Mouse (Mus musculus): Measurements from ENCODE around the gene Gm13272.
"Not testable (repeated sequence)": the region's sequence is repeated elsewhere in the genome, so short reads cannot be mapped to it uniquely, and the experiment has no call there.

Gm13272 gene

DNA sequence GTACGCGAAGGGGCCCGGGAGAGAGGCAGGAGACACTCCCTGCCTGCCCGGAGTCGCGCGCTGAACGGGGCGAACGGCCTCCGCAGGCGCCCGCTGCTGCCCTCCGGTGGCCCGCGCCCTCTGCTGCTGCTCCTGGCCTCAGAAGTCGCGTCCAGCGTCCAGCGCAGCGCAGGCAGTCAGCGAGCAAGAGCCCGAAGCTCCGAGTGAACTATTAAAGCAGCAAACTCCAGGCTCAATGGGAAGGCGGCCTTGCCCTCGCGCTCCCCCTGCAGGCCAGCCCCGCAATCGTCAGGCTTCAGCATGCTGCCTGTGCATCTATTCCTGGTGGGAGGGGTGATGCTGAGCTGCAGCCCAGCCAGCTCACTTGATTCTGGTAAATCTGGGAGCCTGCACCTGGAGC, at the start of gene Gm13272:
Gene Gm13272 (plus strand): TSS at position 301 of the 400 bp plus-strand sequence.
- not testable (repeated sequence) for DNase-seq (ENCODE audit: low read depth, low spot score)

DNA sequence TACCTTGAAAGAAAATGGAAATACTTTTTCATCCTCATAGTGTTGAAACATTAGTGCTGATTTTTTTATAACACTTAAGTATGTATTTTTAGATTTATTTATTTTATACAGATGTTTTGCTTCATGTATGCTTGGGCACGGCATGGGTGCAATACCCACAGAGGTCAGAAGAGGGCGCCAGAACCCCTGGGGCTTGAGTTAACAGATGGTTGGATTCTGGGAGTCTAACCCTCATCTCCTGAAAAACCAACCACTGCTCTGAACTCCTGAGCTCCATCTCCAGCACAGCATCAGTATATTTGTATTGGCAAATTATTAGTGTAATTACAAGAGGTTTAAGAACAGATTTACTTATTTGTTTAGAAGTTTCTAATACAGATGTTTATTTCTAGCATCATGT, 41.2 kb upstream of the Gm13272 start:
- DNase-seq (ENCODE audit: low read depth, low spot score) = no peak

DNA sequence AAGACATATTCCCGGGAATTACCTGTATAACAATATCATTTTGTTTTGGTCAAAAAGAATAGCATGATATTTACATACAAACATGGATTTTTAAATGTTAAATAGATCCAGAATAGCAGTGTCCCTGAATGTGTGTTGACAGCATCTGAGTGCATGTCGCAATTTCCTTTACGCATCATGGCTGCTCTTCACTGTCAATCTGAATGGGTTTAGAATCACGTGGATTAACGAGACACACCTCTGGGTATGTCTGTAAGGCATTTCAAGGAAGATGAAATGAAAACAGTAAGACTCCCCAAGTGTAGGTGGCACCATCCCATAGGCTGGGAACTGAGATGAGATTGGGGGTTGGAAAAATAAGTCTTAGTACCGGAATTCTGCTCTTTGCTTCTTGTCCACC, 40.6 kb upstream of the Gm13272 start:
- DNase-seq (ENCODE audit: low read depth, low spot score) = no peak

DNA sequence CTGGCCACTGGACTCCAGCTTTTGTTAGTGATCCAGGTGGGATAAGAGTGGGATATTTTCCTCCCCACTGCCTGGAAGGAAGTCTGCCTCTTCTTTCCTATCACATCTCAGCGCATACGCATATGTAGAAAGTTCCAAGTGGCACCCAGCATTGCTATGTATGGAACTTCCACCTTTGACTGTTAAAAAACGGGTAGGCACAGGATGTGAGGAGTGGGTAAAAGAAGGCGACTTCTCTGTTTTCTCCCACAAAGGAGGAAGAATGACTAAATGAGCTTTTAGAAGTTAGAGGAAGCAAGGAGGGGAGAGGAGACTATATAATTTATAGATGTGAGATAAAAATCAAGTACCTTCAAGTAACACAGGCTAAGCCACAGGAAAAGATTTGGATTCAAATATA, 38.2 kb upstream of the Gm13272 start:
- no peak for DNase-seq (ENCODE audit: low read depth, low spot score)

DNA sequence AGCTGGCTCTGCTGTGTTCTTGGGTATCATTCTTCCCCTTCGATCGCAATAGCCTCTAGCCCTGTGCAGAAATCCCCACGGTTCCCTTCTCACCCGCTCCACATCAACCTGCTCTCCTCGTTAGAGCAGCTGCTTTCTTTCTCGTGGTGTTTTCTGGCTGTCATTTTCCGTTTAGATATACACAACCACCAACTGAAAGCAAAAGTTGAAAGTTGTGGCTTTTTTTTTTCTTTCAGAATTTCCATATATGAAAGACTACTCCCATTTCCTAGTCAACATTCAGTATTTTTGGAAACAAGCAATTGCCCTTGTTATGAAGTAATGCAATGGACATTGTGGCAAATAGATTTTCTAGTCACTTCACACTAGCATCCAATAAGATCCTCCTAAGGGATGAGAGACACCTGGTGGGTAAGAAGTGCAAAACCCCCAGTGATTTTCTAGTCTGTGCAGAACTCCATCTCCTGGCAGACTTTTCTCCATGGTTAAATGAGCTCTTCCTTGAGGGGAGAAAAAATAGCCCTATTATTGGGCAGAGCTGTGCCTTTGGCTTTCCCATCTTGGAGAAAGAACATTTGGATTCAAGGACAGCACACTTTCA, 36.8 kb upstream of the Gm13272 start:
- no peak for DNase-seq (ENCODE audit: low read depth, low spot score)

DNA sequence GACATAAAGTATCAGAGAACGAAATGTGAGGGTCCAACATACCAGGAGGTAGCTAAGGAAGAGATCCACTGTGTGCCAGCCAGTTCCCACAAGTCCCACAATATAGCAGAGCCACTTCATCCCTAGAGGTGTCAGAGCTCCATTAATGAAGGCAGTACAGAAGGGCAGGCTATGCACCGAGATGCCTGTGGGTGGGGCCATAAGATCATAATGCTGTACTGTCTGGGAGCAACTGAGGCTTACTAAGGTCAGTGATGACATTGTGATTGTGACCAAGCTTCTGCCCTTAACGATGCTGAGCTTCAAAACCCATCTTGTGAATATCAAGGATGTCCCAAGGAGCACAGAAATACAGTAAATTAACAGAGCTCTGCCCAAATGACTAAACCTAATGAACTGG, 35.4 kb upstream of the Gm13272 start:
- no peak for DNase-seq (ENCODE audit: low read depth, low spot score)

DNA sequence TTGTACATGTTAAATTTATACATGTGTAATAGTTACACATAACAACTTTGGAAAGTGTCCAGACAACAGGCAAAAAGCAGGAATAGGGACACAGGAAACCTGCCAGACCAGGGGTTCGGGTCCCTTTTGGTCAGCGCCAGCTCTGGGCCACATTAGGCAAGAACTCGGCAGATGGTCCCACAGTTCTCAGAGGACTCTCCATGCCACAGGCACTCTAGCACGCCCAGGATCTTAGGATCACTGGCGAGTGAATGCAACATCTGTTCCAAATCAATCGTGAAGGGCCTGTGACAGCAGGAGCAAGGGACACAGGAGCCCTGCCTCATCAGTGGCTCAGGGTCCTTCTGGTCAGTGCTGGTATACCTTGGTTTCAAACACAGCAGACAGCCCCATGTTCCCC, 29.7 kb upstream of the Gm13272 start:
- DNase-seq (ENCODE audit: low read depth, low spot score) = no peak

DNA sequence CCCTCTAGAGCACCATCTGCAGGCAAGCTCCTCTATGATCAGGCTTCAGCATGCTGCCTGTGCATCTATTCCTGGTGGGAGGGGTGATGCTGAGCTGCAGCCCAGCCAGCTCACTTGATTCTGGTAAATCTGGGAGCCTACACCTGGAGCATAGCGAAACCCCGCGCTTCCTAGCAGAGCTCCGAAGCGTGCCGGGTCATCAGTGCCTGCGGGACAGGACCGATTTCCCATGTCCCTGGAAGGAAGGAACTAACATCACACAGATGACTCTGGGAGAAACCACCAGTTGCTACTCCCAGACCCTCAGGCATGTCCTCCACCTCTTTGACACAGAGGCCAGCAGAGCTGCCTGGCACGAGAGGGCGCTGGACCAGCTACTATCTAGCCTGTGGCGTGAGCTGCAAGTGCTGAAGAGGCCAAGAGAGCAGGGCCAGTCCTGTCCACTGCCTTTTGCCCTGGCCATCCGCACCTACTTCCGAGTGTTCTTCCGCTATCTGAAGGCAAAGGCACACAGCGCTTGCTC, 24.8 kb upstream of the Gm13272 start, which contains the start of gene Gm13271:
Gene Gm13271 (plus strand): TSS at position 51 of the 523 bp plus-strand sequence.
- not testable (repeated sequence) for DNase-seq (ENCODE audit: low read depth, low spot score)

DNA sequence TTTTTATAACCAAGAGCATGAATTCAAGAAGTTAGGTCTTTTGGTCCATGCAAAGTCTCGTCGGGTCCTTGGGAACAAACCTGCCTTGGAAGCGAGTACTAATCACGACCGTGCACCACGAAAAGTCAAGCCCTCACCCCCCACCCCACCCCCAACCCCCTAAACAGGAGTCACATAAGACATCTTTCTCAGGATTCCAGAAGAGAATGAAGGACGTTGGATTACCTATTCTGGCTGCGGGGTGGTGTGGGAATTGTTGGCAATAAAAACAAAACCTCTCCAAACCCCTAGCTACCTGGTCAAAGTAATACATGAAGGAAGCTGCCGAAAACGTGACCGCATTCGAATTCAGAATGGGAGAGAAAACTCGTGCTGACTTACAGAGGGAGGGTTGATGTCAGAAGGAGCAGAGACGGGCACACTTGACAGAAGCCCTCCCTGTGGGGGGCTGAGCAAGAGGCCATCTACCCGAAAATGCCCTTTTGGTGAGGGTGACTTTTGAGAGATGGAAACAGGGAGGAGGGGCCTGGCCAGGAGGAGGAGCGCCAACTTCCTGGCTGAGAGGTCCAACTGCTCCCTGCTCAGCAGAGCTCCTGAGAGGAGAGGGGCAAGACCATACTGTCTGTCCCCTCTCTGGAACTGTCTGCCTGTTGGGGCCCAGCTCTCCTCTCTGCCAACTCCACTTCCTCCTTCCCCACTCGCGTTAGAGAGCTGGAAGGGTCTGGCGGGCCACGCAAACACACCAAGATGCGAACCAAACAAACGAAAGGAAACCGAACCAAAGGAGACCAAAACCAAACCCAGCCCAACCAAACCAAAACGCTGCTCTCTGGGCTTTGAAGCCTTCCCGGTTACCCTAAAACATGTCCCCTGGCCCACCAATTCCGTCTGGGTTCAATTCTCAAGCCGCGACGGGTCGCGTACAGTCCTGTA, 22.8 kb upstream of the Gm13272 start:
- DNase-seq (ENCODE audit: low read depth, low spot score) = not testable (repeated sequence)

DNA sequence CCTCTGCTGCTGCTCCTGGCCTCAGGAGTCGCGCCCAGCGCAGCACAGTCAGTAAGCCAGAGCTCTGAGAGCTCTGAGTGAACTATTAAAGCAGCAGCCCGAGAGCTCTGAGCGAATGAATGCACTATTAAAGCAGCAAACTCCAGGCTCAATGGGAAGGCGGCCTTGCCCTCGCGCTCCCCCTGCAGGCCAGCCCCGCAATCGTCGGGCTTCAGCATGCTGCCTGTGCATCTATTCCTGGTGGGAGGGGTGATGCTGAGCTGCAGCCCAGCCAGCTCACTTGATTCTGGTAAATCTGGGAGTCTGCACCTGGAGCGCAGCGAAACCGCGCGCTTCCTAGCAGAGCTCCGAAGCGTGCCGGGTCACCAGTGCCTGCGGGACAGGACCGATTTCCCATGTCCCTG, 22.0 kb upstream of the Gm13272 start:
- peak; percentile 70 for DNase-seq (ENCODE audit: low read depth, low spot score)

DNA sequence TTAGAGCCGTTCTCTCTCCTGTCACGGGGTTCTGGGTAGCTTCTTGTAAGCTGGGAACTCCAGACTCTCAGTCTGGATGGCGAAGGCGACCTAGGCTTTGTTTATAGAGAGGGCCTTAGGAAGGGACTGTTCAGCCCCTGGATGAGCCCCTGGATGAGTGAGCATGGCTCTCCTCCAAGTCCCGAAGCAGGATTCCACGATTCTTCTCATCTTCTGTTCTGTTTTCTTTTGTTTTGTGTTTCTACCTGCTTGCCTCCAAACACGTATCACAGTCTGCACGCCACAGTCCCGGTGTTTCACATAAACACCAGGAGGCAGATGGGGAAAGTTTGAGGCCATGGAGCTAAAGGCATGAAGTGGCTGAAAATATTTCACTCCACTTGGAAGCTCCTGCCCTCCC, 20.9 kb upstream of the Gm13272 start:
- DNase-seq (ENCODE audit: low read depth, low spot score) = not testable (repeated sequence)

DNA sequence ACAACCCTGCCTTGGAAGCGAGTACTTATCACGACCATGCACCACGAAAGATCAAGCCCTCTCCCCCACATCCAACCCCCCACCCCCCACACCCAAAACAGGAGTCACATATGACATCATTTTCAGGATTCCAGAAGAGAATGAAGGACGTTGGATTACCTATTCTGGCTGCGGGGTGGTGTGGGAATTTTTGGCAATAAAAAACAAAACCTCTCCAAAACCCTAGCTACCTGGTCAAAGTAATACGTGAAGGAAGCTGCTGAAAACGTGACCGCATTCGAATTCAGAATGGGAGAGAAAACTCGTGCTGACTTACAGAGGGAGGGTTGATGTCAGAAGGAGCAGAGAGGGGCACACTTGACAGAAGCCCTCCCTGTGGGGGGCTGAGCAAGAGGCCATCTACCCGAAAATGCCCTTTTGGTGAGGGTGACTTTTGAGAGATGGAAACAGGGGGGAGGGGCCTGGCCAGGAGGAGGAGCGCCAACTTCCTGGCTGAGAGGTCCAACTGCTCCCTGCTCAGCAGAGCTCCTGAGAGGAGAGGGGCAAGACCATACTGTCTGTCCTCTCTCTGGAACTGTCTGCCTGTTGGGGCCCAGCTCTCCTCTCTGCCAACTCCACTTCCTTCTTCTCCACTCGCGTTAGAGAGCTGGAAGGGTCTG, 19.9 kb upstream of the Gm13272 start, which contains the start of gene Gm13283:
Gene Gm13283 (plus strand): TSS at position 510 of the 659 bp plus-strand sequence.
- not testable (repeated sequence) for DNase-seq (ENCODE audit: low read depth, low spot score)

DNA sequence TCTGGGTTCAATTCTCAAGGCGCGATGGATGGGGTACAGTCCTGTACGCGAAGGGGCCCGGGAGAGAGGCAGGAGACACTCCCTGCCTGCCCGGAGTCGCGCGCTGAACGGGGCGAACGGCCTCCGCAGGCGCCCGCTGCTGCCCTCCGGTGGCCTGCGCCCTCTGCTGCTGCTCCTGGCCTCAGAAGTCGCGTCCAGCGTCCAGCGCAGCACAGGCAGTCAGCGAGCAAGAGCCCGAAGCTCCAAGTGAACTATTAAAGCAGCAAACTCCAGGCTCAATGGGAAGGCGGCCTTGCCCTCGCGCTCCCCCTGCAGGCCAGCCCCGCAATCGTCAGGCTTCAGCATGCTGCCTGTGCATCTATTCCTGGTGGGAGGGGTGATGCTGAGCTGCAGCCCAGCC, 19.2 kb upstream of the Gm13272 start:
- peak; percentile 37 for DNase-seq (ENCODE audit: low read depth, low spot score)

DNA sequence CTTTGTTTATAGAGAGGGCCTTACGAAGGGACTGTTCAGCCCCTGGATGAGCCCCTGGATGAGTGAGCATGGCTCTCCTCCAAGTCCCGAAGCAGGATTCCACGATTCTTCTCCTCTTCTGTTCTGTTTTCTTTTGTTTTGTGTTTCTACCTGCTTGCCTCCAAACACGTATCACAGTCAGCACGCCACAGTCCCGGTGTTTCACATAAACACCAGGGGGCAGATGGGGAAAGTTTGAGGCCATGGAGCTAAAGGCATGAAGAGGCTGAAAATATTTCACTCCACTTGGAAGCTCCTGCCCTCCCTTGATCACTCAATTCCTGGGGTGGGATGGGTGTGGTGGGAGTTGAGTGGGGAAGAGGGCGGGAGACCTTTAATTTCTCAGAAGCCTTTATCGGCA, 17.9 kb upstream of the Gm13272 start:
- DNase-seq (ENCODE audit: low read depth, low spot score) = not testable (repeated sequence)

DNA sequence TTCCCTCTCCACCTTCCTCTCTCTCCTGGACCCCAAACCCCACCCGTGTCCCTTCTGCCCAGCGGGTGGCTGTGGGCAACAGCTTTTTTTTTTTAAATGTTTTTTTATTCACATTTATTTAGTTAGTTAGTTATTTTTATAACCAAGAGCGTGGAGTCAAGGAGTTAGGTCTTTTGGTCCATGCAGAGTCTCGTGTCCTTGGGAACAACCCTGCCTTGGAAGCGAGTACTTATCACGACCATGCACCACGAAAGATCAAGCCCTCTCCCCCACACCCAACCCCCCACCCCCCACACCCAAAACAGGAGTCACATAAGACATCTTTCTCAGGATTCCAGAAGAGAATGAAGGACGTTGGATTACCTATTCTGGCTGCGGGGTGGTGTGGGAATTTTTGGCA, 17.3 kb upstream of the Gm13272 start:
- not testable (repeated sequence) for DNase-seq (ENCODE audit: low read depth, low spot score)

DNA sequence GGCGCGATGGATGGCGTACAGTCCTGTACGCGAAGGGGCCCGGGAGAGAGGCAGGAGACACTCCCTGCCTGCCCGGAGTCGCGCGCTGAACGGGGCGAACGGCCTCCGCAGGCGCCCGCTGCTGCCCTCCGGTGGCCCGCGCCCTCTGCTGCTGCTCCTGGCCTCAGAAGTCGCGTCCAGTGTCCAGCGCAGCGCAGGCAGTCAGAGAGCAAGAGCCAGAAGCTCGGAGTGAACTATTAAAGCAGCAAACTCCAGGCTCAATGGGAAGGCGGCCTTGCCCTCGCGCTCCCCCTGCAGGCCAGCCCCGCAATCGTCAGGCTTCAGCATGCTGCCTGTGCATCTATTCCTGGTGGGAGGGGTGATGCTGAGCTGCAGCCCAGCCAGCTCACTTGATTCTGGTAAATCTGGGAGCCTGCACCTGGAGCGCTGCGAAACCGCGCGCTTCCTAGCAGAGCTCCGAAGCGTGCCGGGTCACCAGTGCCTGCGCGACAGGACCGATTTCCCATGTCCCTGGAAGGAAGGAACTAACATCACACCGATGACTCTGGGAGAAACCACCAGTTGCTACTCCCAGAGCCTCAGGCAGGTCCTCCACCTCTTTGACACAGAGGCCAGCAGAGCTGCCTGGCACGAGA, 16.1 kb upstream of the Gm13272 start:
- DNase-seq (ENCODE audit: low read depth, low spot score) = not testable (repeated sequence)

DNA sequence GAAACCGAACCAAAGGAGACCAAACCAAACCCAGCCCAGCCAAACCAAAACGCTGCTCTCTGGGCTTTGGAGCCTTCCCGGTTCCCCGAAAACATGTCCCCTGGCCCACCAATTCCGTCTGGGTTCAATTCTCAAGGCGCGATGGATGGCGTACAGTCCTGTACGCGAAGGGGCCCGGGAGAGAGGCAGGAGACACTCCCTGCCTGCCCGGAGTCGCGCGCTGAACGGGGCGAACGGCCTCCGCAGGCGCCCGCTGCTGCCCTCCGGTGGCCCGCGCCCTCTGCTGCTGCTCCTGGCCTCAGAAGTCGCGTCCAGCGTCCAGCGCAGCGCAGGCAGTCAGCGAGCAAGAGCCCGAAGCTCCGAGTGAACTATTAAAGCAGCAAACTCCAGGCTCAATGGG, 6.1 kb upstream of the Gm13272 start, which contains the start of gene Gm13290:
Gene Gm13290 (plus strand): TSS at position 301 of the 400 bp plus-strand sequence.
- not testable (repeated sequence) for DNase-seq (ENCODE audit: low read depth, low spot score)

DNA sequence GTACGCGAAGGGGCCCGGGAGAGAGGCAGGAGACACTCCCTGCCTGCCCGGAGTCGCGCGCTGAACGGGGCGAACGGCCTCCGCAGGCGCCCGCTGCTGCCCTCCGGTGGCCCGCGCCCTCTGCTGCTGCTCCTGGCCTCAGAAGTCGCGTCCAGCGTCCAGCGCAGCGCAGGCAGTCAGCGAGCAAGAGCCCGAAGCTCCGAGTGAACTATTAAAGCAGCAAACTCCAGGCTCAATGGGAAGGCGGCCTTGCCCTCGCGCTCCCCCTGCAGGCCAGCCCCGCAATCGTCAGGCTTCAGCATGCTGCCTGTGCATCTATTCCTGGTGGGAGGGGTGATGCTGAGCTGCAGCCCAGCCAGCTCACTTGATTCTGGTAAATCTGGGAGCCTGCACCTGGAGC, 3.0 kb upstream of the Gm13272 start, which contains the start of gene Gm13289:
Gene Gm13289 (plus strand): TSS at position 301 of the 400 bp plus-strand sequence.
- not testable (repeated sequence) for DNase-seq (ENCODE audit: low read depth, low spot score)

DNA sequence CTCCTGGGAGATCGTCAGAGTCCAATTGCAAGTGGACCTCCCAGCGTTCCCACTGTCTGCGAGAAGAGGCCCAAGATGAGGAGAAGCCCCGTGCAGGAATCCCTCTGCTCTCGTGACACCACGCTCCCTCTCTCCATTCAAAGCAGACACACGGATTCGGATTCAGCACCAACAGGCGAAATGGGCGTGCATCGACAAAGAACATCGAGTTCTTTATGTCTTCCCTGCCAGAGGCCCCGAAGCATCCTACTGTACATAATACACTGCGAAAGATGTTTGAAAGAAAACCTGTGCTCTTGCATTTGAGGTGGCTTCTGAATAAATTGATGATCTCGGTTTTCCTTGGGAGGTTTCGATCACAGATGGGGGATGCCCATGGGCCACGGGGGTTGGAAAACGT, 670 bp downstream of the Gm13272 start:
- DNase-seq (ENCODE audit: low read depth, low spot score) = not testable (repeated sequence)

DNA sequence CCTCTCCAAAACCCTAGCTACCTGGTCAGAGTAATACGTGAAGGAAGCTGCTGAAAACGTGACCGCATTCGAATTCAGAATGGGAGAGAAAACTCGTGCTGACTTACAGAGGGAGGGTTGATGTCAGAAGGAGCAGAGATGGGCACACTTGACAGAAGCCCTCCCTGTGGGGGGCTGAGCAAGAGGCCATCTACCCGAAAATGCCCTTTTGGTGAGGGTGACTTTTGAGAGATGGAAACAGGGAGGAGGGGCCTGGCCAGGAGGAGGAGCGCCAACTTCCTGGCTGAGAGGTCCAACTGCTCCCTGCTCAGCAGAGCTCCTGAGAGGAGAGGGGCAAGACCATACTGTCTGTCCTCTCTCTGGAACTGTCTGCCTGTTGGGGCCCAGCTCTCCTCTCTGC, 2.2 kb downstream of the Gm13272 start, which contains the start of gene Ifnz:
Gene Ifnz (plus strand): TSS at position 301 of the 400 bp plus-strand sequence.
- DNase-seq (ENCODE audit: low read depth, low spot score) = not testable (repeated sequence)

DNA sequence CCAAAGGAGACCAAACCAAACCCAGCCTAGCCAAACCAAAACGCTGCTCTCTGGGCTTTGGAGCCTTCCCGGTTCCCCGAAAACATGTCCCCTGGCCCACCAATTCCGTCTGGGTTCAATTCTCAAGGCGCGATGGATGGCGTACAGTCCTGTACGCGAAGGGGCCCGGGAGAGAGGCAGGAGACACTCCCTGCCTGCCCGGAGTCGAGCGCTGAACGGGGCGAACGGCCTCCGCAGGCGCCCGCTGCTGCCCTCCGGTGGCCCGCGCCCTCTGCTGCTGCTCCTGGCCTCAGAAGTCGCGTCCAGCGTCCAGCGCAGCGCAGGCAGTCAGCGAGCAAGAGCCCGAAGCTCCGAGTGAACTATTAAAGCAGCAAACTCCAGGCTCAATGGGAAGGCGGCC, 2.7 kb downstream of the Gm13272 start:
- DNase-seq (ENCODE audit: low read depth, low spot score) = not testable (repeated sequence)

Data from brain, embryonic 18.5 days (tissue).